Mouse (Mus musculus) E14TG2a.4 (cell line): ENCODE measurements around the gene Slc37a4.

Experiments used
- CTCF ChIP-seq: conservative IDR thresholded peaks from 2 replicates; pipeline ENCODE4 v1.5.1; 2014; ENCODE audit warnings: low read length
- NANOG ChIP-seq: IDR thresholded peaks from 2 replicates; pipeline ENCODE4 v1.6.1; 2014; ENCODE audit warnings: borderline replicate concordance, low read length, mixed read lengths
- POU5F1 ChIP-seq: IDR thresholded peaks from 2 replicates; pipeline ENCODE4 v1.6.1; 2014; ENCODE audit warnings: low read length, borderline replicate concordance

DNA sequence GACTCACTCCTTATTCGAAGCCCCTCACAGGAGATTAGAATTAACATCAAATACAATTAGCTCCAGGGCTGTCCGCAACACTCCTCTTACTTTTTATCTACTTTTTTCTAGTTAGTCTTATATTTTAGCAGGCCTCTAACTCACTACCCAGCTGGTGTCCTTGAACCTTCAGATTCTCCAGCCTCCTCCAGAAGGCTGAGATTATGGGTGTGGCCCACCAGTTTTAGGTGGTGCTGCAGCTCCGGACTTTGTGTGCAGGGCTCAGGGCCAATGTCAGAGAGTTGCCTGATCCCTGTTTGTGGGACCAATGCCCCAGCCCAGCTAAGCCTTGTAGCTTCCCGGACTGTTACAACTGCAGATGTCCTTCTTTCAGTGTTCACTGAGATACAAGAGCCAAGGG lies 26.9 kb downstream of the Slc37a4 start:
- TF ChIP-seq CTCF, result no peak
- no peak for TF ChIP-seq POU5F1
- TF ChIP-seq NANOG, result no peak
